Mouse (Mus musculus): ENCODE measurements at regions not wholly inside any gene's neighbourhood (a gene's known extent, or its start where the extent isn't known, plus 50 kb on each side); places are given as distances from the start of the nearest gene placed in this dataset.
A peak's percentile ranks its signal among the peaks of the same experiment; 100 is the strongest.
"Not testable (repeated sequence)": the region's sequence is repeated elsewhere in the genome, so short reads cannot be mapped to it uniquely, and the experiment has no call there.

- TF ChIP-seq CTCF (IDR thresholded peaks at IDR 0.05; ENCODE audit: borderline replicate concordance, extremely low read depth, insufficient read depth, insufficient read length) = no peak
- TF ChIP-seq POLR2A (IDR thresholded peaks at IDR 0.05; ENCODE audit: borderline replicate concordance, extremely low read depth, insufficient read depth, insufficient read length, poor library complexity, severe bottlenecking) = no peak
- no peak for DNase-seq (ENCODE audit: low read depth)
Measured at GRCm38 (mm10) chr1:64463715-64464290, 68.6 kb upstream of the Creb1 start.

DNA sequence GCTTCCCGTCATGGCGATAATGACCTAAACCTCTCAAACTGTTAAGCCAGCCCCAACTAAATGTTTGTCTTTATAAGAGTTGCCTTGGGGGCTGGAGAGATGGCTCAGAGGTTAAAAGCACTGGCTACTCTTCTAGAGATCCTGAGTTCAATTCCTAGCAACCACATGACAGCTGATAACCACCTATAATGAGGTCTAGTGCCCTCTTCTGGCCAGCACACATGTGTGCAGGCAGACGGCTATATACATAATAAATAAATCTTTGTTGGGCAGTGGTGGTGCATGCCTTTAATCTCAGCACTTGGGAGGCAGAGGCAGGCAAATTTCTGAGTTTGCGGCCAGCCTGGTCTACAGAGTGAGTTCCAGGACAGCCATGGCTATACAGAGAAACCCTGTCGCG, 70.8 kb upstream of the Creb1 start:
- not testable (repeated sequence) for DNase-seq (ENCODE audit: low read depth)

DNA sequence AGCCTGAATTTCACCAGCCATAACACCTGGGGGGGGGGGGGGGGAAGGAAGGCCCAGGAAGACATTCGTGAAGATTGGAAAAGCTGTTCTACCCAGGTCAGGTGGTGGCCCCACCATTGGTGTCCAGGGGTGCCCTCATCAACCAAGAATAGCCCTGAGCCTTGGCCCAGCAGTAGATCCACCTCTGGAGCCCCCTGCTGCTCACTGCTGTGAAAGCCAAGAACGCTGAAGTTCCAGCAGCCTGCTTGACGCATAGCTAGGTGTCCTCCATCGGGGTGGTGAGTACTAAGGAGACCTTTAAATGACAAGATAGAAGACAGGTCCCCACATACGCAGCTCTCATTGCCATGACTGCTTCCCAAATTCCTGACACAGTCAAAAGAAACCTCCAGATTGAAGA, 74.6 kb upstream of the Creb1 start:
- no peak for DNase-seq (ENCODE audit: low read depth)
- TF ChIP-seq CTCF (IDR thresholded peaks at IDR 0.05; ENCODE audit: borderline replicate concordance, extremely low read depth, insufficient read depth, insufficient read length) = no peak
- TF ChIP-seq POLR2A (IDR thresholded peaks at IDR 0.05; ENCODE audit: borderline replicate concordance, extremely low read depth, insufficient read depth, insufficient read length, poor library complexity, severe bottlenecking) = no peak

GRCm38 (mm10) chr1:64449141-64449540, 83.3 kb upstream of the Creb1 start:
- no peak for DNase-seq (ENCODE audit: low read depth)
- TF ChIP-seq POLR2A (IDR thresholded peaks at IDR 0.05; ENCODE audit: borderline replicate concordance, extremely low read depth, insufficient read depth, insufficient read length, poor library complexity, severe bottlenecking) (no peak), CTCF (IDR thresholded peaks at IDR 0.05; ENCODE audit: borderline replicate concordance, extremely low read depth, insufficient read depth, insufficient read length) (no peak)

DNA sequence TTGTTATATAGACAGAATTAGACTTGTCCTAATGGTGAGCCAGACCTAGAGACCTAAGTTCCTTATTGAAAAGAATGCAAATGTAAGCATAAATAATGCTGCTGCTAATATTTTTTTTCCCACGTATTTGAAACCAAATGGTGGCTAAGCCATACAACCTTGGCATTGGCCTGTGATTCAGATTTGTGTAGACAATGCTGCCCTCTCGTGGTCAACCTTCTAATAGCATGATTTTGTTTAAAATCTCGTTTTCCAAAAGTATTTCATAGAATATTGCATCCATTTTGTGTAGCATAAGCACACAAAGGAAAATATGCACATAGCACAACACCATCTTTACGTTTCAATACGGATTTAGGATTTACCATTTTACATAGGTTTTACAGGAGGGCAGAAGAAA, 84.4 kb upstream of the Creb1 start:
- TF ChIP-seq CTCF (IDR thresholded peaks at IDR 0.05; ENCODE audit: borderline replicate concordance, extremely low read depth, insufficient read depth, insufficient read length) (peak; percentile 61; the same call in 1 of the 2 replicates), POLR2A (IDR thresholded peaks at IDR 0.05; ENCODE audit: borderline replicate concordance, extremely low read depth, insufficient read depth, insufficient read length, poor library complexity, severe bottlenecking) (no peak)
- peak; percentile 89 for DNase-seq (ENCODE audit: low read depth)

DNA sequence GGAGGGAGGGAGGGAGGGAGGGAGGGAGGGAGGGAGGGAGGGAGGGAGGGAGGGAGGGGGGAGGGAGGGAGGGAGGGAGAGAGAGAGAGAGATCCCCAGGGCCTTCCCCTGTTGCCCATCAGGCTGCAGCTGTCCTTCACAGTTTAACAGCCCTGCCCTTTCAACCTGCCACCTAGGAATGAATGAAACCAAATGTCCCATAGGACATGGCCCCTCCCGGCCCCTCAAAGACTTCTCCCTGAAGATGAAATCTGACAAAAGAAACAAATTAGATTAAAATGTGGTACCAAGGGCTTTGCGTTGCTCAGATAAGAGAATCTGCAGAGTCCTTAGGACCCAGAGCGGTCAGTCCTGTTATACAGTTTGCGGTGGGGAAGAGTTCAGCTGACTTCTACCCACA, 86.0 kb upstream of the Creb1 start:
- no peak for TF ChIP-seq POLR2A (IDR thresholded peaks at IDR 0.05; ENCODE audit: borderline replicate concordance, extremely low read depth, insufficient read depth, insufficient read length, poor library complexity, severe bottlenecking)
- no peak for TF ChIP-seq CTCF (IDR thresholded peaks at IDR 0.05; ENCODE audit: borderline replicate concordance, extremely low read depth, insufficient read depth, insufficient read length)
- no peak for DNase-seq (ENCODE audit: low read depth)

DNA sequence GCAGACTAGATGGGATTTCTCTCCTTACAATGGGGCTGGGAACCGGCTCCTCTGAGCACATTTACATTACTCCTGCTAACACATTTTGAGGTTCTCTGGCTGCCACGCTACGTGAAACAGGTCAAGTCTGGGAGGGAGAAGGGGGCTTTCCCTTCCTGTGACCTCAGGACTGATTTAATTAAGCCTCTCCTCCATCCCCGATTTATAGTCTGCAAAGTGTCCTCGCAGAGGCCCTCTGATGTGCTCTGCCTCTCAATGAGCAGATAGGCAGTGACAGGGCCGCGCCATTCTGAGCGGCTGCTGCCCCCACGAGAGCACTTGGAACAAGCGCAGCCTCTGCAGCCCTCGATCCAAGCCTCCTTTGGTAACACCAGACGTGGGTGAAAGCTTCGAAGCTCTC, 86.5 kb upstream of the Creb1 start:
- TF ChIP-seq CTCF (IDR thresholded peaks at IDR 0.05; ENCODE audit: borderline replicate concordance, extremely low read depth, insufficient read depth, insufficient read length) (peak; percentile 92), POLR2A (IDR thresholded peaks at IDR 0.05; ENCODE audit: borderline replicate concordance, extremely low read depth, insufficient read depth, insufficient read length, poor library complexity, severe bottlenecking) (no peak)
- peak; percentile 97 for DNase-seq (ENCODE audit: low read depth)

DNA sequence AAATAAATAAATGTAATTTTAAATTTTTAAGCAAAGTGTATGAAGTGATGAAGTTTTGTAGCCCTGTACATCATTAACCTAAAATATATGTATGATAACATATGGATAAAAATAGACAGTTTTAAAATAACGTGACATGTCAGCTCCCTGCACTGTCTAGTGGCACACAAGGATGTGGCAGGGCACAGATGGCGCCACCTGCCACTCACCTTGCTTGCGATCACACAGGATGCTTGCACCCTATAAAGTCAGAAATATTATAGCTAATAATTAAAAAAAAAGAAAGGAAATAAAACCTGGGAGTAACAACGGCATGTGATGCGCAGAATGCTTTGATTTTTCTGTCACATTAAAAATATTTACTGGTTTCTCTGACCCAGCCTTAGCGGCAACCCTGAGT, 89.0 kb upstream of the Creb1 start:
- no peak for DNase-seq (ENCODE audit: low read depth)
- TF ChIP-seq POLR2A (IDR thresholded peaks at IDR 0.05; ENCODE audit: borderline replicate concordance, extremely low read depth, insufficient read depth, insufficient read length, poor library complexity, severe bottlenecking) = no peak
- no peak for TF ChIP-seq CTCF (IDR thresholded peaks at IDR 0.05; ENCODE audit: borderline replicate concordance, extremely low read depth, insufficient read depth, insufficient read length)

GRCm38 (mm10) chr1:64442179-64442874, 90.1 kb upstream of the Creb1 start:
- DNase-seq (ENCODE audit: low read depth) = peak; percentile 60
- TF ChIP-seq CTCF (IDR thresholded peaks at IDR 0.05; ENCODE audit: borderline replicate concordance, extremely low read depth, insufficient read depth, insufficient read length) (no peak), POLR2A (IDR thresholded peaks at IDR 0.05; ENCODE audit: borderline replicate concordance, extremely low read depth, insufficient read depth, insufficient read length, poor library complexity, severe bottlenecking) (no peak)

GRCm38 (mm10) chr1:64423256-64423655, 109.2 kb upstream of the Creb1 start:
- TF ChIP-seq CTCF (IDR thresholded peaks at IDR 0.05; ENCODE audit: borderline replicate concordance, extremely low read depth, insufficient read depth, insufficient read length) (no peak), POLR2A (IDR thresholded peaks at IDR 0.05; ENCODE audit: borderline replicate concordance, extremely low read depth, insufficient read depth, insufficient read length, poor library complexity, severe bottlenecking) (no peak)
- no peak for DNase-seq (ENCODE audit: low read depth)

- DNase-seq (ENCODE audit: low read depth) = no peak
- TF ChIP-seq POLR2A (IDR thresholded peaks at IDR 0.05; ENCODE audit: borderline replicate concordance, extremely low read depth, insufficient read depth, insufficient read length, poor library complexity, severe bottlenecking) (no peak), CTCF (IDR thresholded peaks at IDR 0.05; ENCODE audit: borderline replicate concordance, extremely low read depth, insufficient read depth, insufficient read length) (peak; percentile 15; the same call in 1 of the 2 replicates)
Measured at GRCm38 (mm10) chr1:64418567-64418966, 113.9 kb upstream of the Creb1 start.

GRCm38 (mm10) chr1:64415906-64416305, 116.5 kb upstream of the Creb1 start:
- DNase-seq (ENCODE audit: low read depth) = no peak
- TF ChIP-seq POLR2A (IDR thresholded peaks at IDR 0.05; ENCODE audit: borderline replicate concordance, extremely low read depth, insufficient read depth, insufficient read length, poor library complexity, severe bottlenecking) (no peak), CTCF (IDR thresholded peaks at IDR 0.05; ENCODE audit: borderline replicate concordance, extremely low read depth, insufficient read depth, insufficient read length) (no peak)
